Mouse (Mus musculus): Measurements from ENCODE around the gene Ndufa6. TPM values are rescaled to one million over a fixed set of nuclear protein-coding genes. Genes with fewer than 3 reads are reported as not detected.
"Not testable (repeated sequence)": the region's sequence is repeated elsewhere in the genome, so short reads cannot be mapped to it uniquely, and the experiment has no call there.

The Ndufa6 gene
- total RNA-seq, 2 experiments from 2014 or later: 203 to 221 TPM

- DNase-seq (ENCODE audit: low spot score in 2 of 2): no peak
These were observed 18.3 kb upstream of the Ndufa6 start for GRCm38 (mm10) chr15:82372446-82372845.

GRCm38 (mm10) chr15:82368851-82369250 is 14.7 kb upstream of the Ndufa6 start:
- DNase-seq (ENCODE audit: low spot score in 2 of 2): no peak

- no peak for DNase-seq (ENCODE audit: low spot score in 2 of 2)
These were observed 14.0 kb upstream of the Ndufa6 start for GRCm38 (mm10) chr15:82368146-82368545.

GRCm38 (mm10) chr15:82364561-82364960 is 10.4 kb upstream of the Ndufa6 start:
- not testable (repeated sequence) for DNase-seq (ENCODE audit: low spot score in 2 of 2)

- DNase-seq (ENCODE audit: low spot score in 2 of 2): not testable (repeated sequence)
These were observed 9.7 kb upstream of the Ndufa6 start for GRCm38 (mm10) chr15:82363801-82364200.

- no peak for DNase-seq (ENCODE audit: low spot score in 2 of 2)
These were observed 8.1 kb upstream of the Ndufa6 start for GRCm38 (mm10) chr15:82362234-82362633.

GRCm38 (mm10) chr15:82361459-82362018 is 7.4 kb upstream of the Ndufa6 start:
- no peak for DNase-seq (ENCODE audit: low spot score in 2 of 2)

GRCm38 (mm10) chr15:82358431-82359260 is 4.5 kb upstream of the Ndufa6 start:
- no peak for DNase-seq (ENCODE audit: low spot score in 2 of 2)

- DNase-seq (ENCODE audit: low spot score in 2 of 2): no peak
These were observed 393 bp downstream of the Ndufa6 start for GRCm38 (mm10) chr15:82353745-82354113.

- DNase-seq (ENCODE audit: low spot score in 2 of 2): no peak
These were observed 911 bp downstream of the Ndufa6 start for GRCm38 (mm10) chr15:82353078-82353744.

GRCm38 (mm10) chr15:82351480-82351879 is 2.6 kb downstream of the Ndufa6 start:
- no peak for DNase-seq (ENCODE audit: low spot score in 2 of 2)

GRCm38 (mm10) chr15:82350349-82350748 is 3.8 kb downstream of the Ndufa6 start:
- no peak for DNase-seq (ENCODE audit: low spot score in 2 of 2)

GRCm38 (mm10) chr15:82348999-82349341 is 5.2 kb downstream of the Ndufa6 start:
- DNase-seq (ENCODE audit: low spot score in 2 of 2): no peak

- no peak for DNase-seq (ENCODE audit: low spot score in 2 of 2)
These were observed 5.7 kb downstream of the Ndufa6 start for GRCm38 (mm10) chr15:82348258-82348998.

- no peak for DNase-seq (ENCODE audit: low spot score in 2 of 2)
These were observed 6.3 kb downstream of the Ndufa6 start for GRCm38 (mm10) chr15:82347852-82348251.

- DNase-seq (ENCODE audit: low spot score in 2 of 2): no peak
These were observed 6.8 kb downstream of the Ndufa6 start for GRCm38 (mm10) chr15:82347303-82347676.

- DNase-seq (ENCODE audit: low spot score in 2 of 2): peak in 1 of 2 experiments; percentile 21
These were observed 7.4 kb downstream of the Ndufa6 start for GRCm38 (mm10) chr15:82346580-82347302.

- peak; percentile 98 for DNase-seq (ENCODE audit: low spot score in 2 of 2)
These were observed 8.2 kb downstream of the Ndufa6 start for GRCm38 (mm10) chr15:82345820-82346470.

GRCm38 (mm10) chr15:82344971-82345370 is 9.2 kb downstream of the Ndufa6 start:
- no peak for DNase-seq (ENCODE audit: low spot score in 2 of 2)

All from layer of hippocampus, postnatal 14 days (tissue).